Mouse (Mus musculus) common myeloid progenitor, adult 5-6 weeks (primary cell): ENCODE results near the gene Slc30a2. TPM values are rescaled to one million over a fixed set of nuclear protein-coding genes. Genes with fewer than 3 reads are reported as not detected.
"Not testable (repeated sequence)": the region's sequence is repeated elsewhere in the genome, so short reads cannot be mapped to it uniquely, and the experiment has no call there.

Experiments used
- ATAC-seq: replicated peaks from 2 replicates; pipeline ENCODE4 v1.8.0; 2016; ENCODE audit warnings: low read depth, mild to moderate bottlenecking, moderate TSS enrichment, inconsistent platforms; ENCODE audit not compliant: poor library complexity, severe bottlenecking
- total RNA-seq: library from RNA; stranded (forward); fragments of 200-1000, 187-1606 nt; gene quantifications from 2 replicates; pipeline ENCODE4 v1.2.3, GENCODE M21; 2017

Slc30a2 gene
- total RNA-seq, 1 experiment from 2014 or later, result not detected

GRCm38 (mm10) chr4:134355841-134356452 is 13.0 kb downstream of the Slc30a2 start:
- ATAC-seq, result no peak

GRCm38 (mm10) chr4:134356591-134357460 is 13.8 kb downstream of the Slc30a2 start:
- ATAC-seq, result peak; percentile 79

GRCm38 (mm10) chr4:134357461-134357771 is 14.4 kb downstream of the Slc30a2 start:
- ATAC-seq, result no peak

GRCm38 (mm10) chr4:134359649-134360048 is 16.7 kb downstream of the Slc30a2 start:
- ATAC-seq, result no peak

- ATAC-seq, result no peak
These were observed 18.2 kb downstream of the Slc30a2 start for GRCm38 (mm10) chr4:134361215-134361614.

- ATAC-seq, result peak; percentile 5; the same call in 1 of the 2 replicates
These were observed 19.1 kb downstream of the Slc30a2 start for GRCm38 (mm10) chr4:134362124-134362523.

- peak; percentile 94 for ATAC-seq
These were observed 19.6 kb downstream of the Slc30a2 start for GRCm38 (mm10) chr4:134362586-134362985.

- ATAC-seq, result 0 out of 2 replicates have a peak, but pooled peaks have one; percentile 16
These were observed 22.3 kb downstream of the Slc30a2 start for GRCm38 (mm10) chr4:134365280-134365679.

- 0 out of 2 replicates have a peak, but pooled peaks have one; percentile 9 for ATAC-seq
These were observed 27.8 kb downstream of the Slc30a2 start for GRCm38 (mm10) chr4:134370649-134371221.

GRCm38 (mm10) chr4:134371316-134371855 is 28.4 kb downstream of the Slc30a2 start:
- no peak for ATAC-seq

- ATAC-seq, result peak; percentile 90
These were observed 29.3 kb downstream of the Slc30a2 start for GRCm38 (mm10) chr4:134372294-134372747.

GRCm38 (mm10) chr4:134373295-134373694 is 30.3 kb downstream of the Slc30a2 start:
- ATAC-seq, result no peak

- no peak for ATAC-seq
These were observed 31.3 kb downstream of the Slc30a2 start for GRCm38 (mm10) chr4:134374306-134374705.

GRCm38 (mm10) chr4:134378089-134378615 is 35.2 kb downstream of the Slc30a2 start:
- no peak for ATAC-seq

- no peak for ATAC-seq
These were observed 36.5 kb downstream of the Slc30a2 start for GRCm38 (mm10) chr4:134379510-134379909.

GRCm38 (mm10) chr4:134383750-134384149 is 40.8 kb downstream of the Slc30a2 start, which contains the start of gene Extl1:
Gene Extl1 (minus strand): TSS chr4:134383850.
- ATAC-seq, result not testable (repeated sequence)

GRCm38 (mm10) chr4:134387268-134387667 is 44.3 kb downstream of the Slc30a2 start:
- peak; percentile 47; the same call in 1 of the 2 replicates for ATAC-seq

- ATAC-seq, result peak; percentile 84
These were observed 45.4 kb downstream of the Slc30a2 start for GRCm38 (mm10) chr4:134388397-134388796.

- ATAC-seq, result no peak
These were observed 48.7 kb downstream of the Slc30a2 start for GRCm38 (mm10) chr4:134391636-134392035.

GRCm38 (mm10) chr4:134392595-134392994 is 49.6 kb downstream of the Slc30a2 start:
- ATAC-seq, result no peak
